Mouse (Mus musculus) thymus, adult 18-20 months (tissue): Measurements from ENCODE around the gene Daglb.
"Not testable (repeated sequence)": the region's sequence is repeated elsewhere in the genome, so short reads cannot be mapped to it uniquely, and the experiment has no call there.

Source experiments
- DNase-seq, 2 experiments: peaks; one replicate each; pipeline ENCODE4 v3.0.0; 2022; ENCODE audit warnings: mixed read lengths in 2 of 2

Gene Daglb

DNA sequence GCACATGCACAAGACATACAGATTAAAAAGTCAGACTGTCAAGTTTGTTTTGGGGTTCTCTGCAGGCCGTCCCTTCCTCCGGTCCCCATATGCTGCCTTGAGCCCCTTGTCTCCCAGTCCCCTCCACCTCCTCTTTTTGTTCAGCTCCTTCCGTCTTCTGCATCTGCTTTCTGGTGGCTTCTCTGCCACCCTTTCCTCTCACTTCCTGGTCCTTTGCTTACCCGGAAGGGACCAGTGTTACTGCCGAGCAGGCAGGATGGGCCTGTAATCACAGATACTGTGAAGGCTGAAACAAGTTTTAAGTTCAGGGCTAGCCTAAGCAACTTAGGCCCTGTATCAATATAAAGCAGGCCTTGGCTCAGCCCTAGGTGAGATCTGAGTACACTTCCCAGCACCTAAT, 23.6 kb downstream of the Daglb start:
- DNase-seq: no peak

DNA sequence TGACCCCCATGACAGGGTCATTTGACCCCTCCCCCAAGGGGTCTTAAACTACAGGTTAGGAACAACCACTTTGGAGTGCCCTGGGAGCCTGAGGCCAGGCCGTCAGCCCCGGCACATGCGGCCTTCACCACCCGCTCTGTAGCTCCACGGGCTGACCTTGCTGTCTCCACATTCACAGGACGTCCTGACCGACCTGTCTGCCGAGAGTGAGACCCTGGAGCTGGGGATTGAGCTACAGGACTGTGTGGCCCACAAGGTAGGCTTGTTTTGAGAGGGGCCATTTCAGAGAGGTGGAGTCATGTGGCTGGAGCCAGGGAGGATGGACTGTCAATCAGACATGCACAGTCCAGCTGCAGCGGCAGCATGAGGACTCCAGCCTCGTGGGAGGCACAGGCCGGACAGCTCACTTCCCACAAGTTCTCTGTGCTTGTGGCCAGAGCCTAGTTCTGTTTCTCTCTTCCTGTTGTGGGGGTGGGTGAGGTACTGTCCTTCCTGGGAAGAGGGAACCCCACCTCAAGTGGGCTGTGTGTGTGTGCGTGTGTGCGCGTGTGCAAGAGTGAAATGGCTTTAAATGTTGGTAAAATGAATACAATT, 25.5 kb downstream of the Daglb start:
- no peak for DNase-seq

DNA sequence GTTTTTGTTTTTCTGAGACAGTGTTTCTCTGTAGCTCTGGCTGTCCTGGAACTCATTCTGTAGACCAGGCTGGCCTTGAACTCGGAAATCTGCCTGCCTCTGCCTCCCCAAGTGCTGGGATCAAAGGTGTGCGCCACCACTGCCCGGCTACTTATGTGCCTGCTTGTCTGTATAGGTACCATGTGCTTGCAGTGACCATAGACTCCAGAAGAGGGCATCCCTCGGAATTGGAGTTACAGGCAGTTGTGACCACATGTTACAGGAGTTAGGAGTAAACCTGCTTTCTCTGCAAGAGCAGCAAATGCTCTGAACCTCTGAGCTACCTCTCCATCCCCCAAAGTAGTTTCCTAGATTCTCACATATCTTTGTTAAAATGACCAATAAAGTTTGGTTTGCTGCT, 27.4 kb downstream of the Daglb start:
- DNase-seq: no peak

DNA sequence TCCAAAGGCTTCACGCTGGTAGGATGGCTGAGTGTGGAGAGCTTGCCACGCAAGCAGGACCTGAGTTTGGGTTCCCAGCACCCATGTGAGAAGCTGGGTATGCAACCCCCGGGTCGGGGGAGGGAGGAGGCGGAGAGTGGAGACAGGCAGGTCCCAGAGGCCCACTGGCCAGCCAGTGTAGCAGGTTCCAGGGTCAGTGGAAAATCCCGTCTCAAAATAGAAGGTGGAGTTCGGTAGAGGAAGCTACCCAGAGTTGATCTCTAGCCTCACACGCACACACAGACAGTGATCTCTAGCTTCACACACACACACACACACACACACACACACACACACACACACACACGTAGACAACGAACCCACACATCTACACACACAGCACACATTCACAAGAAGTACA, 28.8 kb downstream of the Daglb start:
- DNase-seq: no peak

DNA sequence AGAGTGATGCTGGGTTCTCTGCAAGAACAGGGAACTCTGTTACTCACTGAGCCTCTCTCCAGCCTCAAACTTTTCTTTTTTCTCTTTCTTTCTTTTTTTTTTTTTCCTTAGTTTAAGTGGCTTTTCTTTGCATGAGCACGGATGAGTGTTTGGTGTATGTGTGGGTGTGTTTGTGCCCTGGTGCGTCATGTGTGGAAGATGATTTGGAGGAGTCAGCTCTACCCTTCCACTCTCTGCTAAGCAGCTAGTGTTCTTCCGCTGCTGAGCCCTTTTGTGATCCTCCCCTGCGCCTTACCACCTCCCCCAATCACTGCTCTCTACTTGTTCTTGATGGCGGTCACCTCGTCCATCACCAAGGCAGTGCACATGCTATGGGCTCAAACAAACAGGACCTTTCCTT, 31.3 kb downstream of the Daglb start:
- DNase-seq: no peak

DNA sequence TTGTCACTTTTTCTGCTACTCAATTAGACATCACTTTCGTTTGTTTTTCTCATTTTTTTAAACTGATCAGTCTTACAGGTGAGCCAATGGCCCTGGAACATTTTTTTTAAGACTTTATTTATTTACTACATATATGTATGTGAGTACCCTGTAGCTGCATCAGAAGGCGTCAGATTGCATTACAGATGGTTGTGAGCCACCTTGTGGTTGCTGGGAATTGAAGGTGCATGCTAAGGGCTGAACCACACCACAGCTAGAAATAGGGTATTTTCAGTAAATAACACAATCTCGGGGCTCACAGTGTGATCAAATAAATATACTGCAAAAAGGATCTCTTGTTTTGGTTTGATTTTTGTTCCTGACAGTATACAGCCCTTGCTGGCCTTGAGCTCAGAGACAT, 33.1 kb downstream of the Daglb start:
- no peak for DNase-seq

DNA sequence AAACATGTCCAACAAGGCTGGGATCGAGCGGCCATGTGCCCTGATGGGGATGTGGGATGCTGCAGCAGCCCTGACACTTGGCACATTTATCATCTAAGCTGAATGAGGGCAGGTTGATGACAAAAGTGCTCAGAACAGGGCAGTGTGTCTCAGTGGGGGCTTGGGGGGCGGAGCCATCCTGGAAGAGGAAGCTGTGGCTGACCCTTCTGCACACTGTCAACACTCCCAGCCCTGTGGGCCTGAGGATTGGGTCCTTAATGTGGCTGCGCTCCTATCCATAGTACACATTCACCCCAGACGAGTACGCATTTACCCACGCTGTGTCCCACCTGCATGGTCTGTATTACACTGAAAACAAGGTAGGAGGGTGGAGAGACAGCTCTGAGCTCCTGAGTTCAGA, 34.8 kb downstream of the Daglb start:
- DNase-seq: no peak

DNA sequence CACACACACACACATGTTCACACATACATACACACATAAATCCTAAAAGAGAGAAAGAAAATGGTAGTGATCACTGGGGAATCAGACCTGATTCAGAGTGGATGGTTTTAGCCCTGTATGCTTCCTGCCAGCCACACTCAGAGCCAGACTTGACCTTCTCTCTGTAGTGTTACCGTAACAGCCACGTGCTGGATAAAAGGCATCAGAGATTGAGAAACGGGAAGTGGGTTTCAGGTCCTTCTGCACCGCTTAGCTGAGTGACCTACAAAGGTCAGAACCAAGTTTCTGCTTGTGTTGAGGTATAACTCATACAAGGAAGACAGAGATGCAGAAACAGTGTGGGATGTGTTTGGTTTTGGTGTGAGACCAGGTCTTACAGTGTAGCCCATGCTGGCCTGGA, 35.3 kb downstream of the Daglb start:
- no peak for DNase-seq

DNA sequence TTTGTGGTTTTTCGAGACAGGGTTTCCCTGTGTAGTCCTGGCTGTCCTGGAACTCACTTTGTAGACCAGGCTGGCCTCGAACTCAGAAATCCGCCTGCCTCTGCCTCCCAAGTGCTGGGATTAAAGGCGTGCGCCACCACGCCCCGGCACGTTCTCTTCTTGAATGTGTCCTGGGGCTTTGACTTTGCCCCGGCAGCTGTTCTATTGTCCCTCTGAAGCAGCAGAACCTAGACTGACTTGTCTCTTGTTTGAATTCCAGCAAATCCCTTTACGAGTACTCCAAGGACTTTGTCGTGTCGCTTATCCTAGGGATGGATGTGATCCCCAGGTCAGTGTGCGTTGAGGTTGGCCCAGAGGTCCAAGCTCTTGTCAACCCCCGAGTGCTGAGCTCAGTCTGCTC, 36.3 kb downstream of the Daglb start:
- DNase-seq: not testable (repeated sequence)

DNA sequence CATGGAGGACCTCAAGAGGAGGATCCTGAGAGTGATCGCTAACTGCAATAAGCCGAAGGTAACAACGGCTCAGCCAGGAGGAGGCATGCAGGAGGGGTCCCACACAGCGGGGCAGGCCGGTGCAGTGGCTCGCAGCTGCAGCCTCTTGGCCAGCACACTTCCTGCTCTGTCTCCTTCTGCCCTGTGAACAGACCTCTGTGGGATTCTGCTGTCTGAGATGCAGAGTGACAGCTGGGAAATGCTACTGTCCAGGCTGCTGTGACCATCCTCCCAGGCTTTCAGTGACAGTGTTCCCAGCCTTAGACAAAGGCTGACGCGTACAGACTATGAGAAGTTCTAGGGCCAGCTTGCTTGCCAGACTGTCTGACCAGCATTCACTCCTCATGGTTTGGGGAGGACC, 36.8 kb downstream of the Daglb start:
- DNase-seq: no peak

DNA sequence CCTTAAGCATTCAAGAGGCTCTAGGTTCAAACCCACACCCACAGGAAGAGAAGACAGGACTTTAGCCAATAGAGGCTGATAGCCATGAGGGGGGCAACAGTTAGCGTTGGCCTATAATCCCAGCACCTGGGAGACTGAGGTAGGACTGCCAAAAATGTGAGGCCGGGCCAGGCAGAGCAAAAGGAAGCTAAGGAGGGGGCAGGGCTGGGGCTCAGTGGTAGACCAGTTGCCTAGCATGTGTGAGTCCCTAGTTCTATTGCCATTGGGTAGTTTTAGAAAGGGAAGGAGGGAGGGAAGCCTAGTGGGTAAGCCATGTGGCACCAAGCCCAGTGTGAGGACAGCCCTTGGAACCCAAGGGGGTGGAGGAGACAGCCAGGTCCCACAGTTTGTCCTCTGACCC, 37.3 kb downstream of the Daglb start:
- DNase-seq: no peak

DNA sequence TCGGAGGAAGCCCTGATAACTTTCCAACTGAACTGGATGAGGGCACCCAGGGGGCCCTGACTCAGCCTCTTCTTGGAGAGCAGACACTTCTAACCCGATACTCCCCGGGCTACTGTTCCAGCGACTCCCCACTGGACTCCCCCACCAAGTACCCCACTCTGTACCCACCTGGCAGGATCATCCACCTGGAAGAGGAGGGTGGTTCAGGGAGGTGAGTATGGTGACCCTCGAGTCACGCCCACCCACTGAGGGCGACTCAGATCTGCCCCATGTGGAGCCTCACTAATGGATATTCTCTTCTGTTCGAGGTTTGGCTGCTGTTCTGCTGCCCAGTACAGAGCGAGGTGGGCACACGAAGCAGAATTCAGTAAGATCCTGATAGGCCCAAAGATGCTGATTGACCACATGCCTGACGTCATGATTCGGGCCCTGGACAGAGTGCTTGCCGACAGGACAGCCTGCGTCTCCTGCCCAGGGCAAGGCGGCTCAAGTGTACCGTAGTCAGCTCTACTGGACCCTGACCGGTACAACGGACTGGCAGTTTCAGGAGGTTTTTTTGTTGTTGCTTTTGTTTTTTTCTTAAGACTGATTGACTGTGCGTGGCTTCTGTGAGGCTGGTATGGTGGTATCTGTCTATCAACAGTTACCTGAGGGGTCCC, 38.6 kb downstream of the Daglb start:
- no peak for DNase-seq

DNA sequence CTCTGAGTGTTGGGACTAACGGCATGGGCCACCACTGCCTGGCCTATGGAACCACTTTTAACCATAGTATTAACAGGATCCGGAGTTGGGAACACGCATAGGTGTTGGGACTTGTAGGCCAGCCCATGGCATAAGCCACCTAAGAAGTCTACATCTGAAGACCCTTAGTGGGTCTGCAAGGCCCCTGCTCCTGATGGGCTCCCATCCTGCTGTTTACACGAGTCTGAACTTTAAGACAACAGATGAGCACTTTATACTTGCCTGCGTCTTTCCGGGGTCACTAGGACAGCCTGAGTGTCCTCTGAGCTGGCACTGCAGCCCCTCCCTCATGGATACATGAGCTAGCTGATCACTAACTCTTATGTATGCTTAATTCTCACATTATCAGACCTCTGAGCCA, 39.4 kb downstream of the Daglb start:
- DNase-seq: no peak

DNA sequence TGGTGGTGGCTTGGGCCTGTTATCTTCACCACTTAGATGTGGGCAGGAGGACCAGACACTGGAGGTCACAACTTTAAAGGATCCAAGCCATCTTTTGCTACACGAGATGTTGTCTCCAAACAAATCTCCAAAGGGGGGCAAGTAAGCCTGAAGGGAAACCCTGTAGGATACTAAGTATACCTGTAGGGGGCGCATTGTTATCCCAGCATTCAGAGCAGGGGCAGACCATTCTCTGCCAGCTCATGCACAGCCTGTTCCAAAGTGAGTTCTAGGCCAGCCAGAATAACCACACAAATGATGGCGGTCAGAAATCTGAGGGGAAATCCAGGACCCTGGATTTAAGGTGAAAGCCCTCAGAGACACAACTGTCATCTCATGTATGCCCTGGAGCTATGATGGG, 40.1 kb downstream of the Daglb start:
- DNase-seq: no peak

DNA sequence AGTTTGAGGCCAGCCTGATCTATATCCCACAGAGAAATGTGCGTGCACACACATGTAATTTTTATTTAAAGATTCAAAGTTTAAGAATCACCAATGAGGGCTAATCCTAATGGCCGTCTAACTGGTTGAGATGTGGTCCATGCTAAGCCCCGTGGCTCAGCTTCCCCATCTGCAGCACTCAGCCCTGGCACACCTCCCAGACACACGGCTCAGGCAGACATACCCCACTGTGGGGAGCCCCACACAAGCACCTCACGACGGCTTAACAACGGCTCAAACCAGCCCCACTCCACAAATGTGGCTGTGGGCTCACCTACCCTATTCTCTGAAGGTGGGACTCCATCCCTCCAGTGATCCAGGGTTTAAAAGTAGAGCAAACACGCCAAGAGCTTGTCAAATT, 40.7 kb downstream of the Daglb start:
- DNase-seq: no peak

DNA sequence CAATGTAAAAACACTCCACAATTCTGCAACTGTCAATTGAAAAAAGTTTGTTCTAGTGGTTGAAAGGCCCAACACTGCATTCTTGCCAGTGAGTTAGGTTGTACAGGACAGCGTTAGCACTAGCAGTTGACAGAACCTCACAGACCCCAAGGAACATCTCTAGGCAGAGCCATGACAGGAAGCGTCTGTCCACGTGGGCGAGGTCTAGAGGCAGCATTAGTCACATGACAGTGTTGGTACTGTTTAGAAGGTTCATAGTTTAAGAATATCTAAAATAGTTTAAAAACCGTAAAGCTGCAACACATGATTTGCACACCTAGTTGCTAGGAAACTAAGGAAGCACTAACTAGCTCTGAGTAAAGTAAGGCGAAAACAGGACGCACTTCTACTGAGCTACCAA, 41.2 kb downstream of the Daglb start:
- DNase-seq: no peak

DNA sequence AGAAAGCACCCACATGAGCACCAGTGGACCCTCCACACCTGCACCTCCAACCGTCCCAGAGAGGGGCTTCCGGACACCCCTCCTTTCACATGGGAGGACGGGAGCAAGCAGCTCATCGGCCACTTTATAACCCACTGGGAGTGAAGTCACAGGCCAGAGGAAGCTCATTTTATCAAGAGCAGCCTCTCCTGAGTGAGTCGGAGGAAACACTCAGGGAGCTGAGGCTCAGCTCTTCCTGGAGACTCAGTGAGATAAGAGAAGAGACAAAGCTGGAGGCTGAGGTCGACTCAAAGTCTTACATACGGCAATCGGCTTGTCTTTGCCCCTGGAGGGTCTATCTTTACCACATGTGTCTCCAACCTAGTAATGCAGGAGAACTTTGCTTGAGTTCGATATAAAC, 44.9 kb downstream of the Daglb start:
- DNase-seq: no peak

DNA sequence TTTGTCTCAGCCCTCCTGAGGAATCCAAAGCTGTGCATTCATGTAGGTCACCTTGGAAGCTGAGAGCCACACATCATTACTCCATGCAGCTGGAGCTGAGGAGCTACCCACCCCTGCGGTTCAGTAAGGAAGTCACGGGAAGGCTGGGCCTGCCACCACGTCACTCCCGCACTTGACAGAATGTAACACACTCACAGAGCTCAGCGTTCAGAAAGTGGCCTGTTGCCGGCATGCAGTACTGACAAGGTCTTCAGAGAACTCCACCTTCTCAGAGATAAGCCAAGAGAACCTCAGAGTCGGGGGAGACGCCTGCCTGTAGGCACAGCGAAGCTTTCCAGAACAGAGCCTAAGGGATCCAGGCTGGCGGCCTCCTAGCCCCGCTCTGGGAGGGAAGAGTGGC, 45.4 kb downstream of the Daglb start:
- DNase-seq: no peak

DNA sequence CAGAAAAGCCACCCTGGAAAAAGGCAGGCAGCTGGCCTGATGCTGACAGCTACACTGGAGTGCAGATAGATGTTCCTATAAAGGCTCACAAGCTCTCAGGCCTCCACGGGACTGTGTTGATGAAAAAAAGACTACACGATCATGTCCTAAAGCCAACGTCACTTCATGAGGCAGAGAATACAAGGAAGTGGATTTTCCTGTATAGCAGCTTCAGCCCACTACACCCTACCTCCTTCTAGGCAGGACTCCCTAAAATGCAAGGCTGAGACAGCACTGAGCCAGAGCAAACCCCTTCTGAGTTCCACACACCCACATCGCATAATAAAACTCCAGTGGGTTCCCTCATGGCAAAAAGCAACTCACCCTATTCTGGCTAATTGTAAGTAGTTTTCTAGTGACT, 47.2 kb downstream of the Daglb start:
- DNase-seq: no peak

DNA sequence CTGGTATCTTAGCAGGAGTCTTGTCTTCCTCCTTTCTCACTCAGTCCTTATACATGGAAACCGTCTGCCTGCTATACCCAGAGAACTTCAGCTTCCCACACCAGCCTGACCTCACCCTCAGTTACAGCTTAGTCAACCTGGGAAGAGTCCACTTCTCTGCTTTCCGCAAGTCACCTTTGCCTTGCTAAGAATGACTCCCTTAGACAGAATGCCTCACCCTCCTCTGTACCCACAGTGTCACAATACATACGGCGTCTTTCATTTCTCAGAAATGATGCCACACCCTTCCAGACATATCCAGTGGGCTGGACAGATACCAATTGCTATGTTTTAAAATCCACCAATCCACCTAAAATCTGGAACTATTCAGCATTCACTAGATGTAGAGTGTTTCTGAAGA, 47.9 kb downstream of the Daglb start:
- DNase-seq: no peak

DNA sequence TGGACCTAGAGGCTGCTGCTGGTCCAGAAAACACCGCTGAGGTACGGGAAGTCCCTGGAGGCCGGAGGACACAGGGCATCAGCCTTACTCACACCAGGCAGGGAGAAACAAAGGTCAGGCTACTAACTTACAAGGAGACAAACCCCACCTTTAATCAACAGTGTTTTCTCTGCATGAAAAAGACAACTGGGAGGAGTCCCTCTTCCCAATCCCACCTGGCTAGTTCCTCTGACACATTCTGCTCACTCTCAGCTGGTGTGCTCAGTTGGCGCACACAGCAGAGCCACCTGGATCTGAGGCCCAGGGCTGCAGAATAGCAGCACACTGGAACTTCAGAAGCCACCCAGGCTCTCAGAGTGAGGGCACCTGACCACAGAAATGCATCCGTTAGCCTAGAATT, 50.5 kb downstream of the Daglb start:
- DNase-seq: no peak

DNA sequence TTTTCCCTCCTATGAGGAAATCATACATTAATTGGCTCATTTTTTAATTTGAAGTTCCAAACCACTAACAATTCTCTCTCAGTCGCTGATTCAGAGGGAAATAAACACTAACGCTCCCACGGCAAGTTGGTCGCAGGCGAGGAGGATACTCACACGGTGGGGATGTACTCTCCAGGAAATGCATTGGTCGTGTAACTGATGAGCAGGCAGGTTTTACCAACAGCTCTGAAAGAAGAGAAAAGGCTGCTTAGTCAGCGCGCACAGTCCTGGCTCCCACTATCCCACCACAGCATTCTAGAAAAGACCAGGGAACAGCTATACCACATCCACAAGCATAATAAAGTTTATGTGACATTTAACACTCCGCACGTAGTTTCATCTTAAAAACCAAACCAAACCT, 52.6 kb downstream of the Daglb start:
- no peak for DNase-seq

DNA sequence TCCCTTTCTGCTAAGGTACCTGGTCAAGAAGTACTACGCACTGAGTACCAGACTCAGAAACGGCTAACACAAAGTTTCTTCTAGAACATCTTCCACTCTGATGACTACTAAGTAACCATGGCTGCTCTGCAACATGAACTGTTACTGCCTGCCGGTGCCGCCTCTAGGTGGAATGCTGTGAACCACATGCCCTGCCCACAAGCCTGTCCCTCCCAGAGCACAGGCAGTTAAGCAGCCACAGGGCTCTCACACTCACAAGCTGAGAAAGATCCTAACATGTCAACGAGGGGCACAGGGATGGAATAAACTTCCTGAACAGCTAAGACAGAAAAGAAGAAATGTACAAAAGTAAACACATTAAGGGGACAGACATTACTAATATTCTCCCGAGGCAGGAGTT, 53.1 kb downstream of the Daglb start:
- DNase-seq: no peak

DNA sequence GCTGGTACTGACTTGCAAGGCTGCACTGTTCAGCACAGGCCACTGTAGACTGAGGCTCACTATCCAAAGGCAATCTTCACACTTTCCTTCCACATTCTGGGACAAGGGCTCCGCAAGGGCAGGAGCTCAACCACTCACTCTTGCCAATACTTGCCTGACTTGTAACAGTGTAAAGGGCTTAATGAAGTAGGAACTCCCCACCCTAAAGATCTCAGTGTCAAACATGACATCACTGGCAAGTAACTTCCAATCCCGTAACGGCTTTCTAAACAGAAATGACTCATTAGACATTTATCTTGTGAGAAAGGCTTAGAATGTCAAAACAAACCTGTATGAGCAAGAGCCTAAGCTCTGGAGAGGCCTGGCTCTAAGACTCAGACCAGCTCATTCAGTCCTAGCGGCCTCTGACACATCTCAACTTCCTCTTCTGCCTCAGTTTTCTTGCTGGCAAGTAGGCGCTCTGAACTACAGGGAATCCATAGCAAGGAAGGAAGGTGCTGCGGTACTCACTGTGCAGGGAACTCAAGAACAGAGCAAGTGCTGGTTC, 53.7 kb downstream of the Daglb start:
- no peak for DNase-seq

DNA sequence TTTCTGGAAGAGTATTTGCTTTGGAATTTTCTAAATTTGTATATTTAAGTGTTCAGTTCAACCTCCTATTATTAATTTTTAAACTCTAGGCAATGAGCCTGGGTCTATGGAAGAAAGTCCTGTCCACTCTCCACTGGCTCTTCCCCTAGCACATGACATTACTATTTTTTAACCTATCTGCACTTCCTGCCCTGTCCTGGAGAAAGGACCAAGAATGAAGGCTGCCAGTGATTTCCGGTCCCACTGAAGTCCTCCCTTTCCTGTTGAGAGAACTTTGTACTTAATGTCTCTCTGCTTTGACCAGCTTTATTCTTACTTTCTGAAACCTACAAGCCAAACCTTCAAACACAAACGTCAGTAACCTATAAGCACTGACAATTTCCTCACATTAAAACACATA, 56.0 kb downstream of the Daglb start:
- no peak for DNase-seq
